Mouse (Mus musculus) thymus, adult 2 months (tissue): Measurements from ENCODE around the gene Plxdc2.

Source experiments
- CTCF ChIP-seq: fragments of 200-500 bp; IDR thresholded peaks from 2 replicates; pipeline ENCODE4 v1.5.1; 2012; ENCODE audit warnings: mild to moderate bottlenecking, control low read depth, low read length, moderate library complexity, borderline replicate concordance; ENCODE audit not compliant: control insufficient read depth, poor library complexity, insufficient read depth; ENCODE audit errors: extremely low read depth
- POLR2A ChIP-seq: fragments of 200-500 bp; IDR thresholded peaks from 2 replicates; pipeline ENCODE4 v1.6.1; 2012; ENCODE audit warnings: mild to moderate bottlenecking, low read length, control low read depth, moderate library complexity; ENCODE audit not compliant: control insufficient read depth, poor library complexity, insufficient read depth; ENCODE audit errors: extremely low read depth

GRCm38 (mm10) chr2:16595451-16595850 lies 239.3 kb downstream of the Plxdc2 start:
- TF ChIP-seq CTCF (no peak), POLR2A (no peak)
